ENCODE assay signal across 17 mouse cellular contexts in the genomic region with DNA sequence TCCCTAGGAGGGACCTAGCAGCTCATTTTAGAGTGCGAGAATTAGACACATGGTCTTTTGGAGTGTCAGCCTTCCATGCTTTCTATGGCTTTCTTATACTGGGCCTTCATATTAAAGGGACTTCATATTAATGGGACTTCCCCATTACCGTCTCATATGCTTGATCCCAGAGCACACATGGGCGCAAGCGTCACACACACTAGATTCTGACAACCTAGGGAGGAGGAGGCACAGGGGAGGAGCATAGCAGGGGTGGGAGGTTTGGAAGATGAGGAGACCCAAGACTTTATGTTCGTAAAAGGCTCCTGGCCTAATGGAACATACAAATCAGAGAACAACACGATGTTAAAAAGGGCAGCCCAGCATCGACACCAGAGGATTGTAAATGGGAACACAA. TPM values are rescaled to one million over a fixed set of nuclear protein-coding genes. Genes with fewer than 3 reads are reported as not detected.
DNase-seq lines count a peak whose midpoint lies in the region; ATAC-seq lines count a peak whose summit lies in the region.
"Had no signal": no experiment of that assay in that cellular context is flagged by ENCODE, and none has a peak within 500 bp of the region (broad histone marks: within the 10 kb centered on the region; RNA-seq: fewer than 3 reads in every experiment).

No protein-coding gene starts in this region.

- H3K9me3 ChIP-seq in embryonic facial prominence, embryonic 15.5 days (replicated peaks) = no peaks in the 10 kb centered on the region
- H3K9me3 ChIP-seq in hindbrain, embryonic 14.5 days (ENCODE audit: control insufficient read depth, low read length) = no peaks in the 10 kb centered on the region
- no peaks in the 10 kb centered on the region for H3K9me3 ChIP-seq in midbrain, embryonic 15.5 days
- no peaks in the 10 kb centered on the region for H3K9me3 ChIP-seq in liver, embryonic 11.5 days (ENCODE audit: control insufficient read depth, low read length)
- H3K9me3 ChIP-seq: embryonic facial prominence, embryonic 13.5 days; lung, embryonic 15.5 days had no signal

- H3K27me3 ChIP-seq in embryonic facial prominence, embryonic 15.5 days = no peaks in the 10 kb centered on the region
- no peaks in the 10 kb centered on the region for H3K27me3 ChIP-seq in hindbrain, embryonic 14.5 days (ENCODE audit: control insufficient read depth, insufficient read depth, low read length)
- H3K27me3 ChIP-seq in midbrain, embryonic 15.5 days (replicated peaks) = no peaks in the 10 kb centered on the region
- no peaks in the 10 kb centered on the region for H3K27me3 ChIP-seq in liver, embryonic 11.5 days (replicated peaks; ENCODE audit: control insufficient read depth, insufficient read depth, low read length)
- H3K27me3 ChIP-seq: embryonic facial prominence, embryonic 13.5 days; lung, embryonic 15.5 days had no signal

- no peaks in the 10 kb centered on the region; the same call in 1 of the 2 replicates for H3K36me3 ChIP-seq in embryonic facial prominence, embryonic 15.5 days
- H3K36me3 ChIP-seq in hindbrain, embryonic 14.5 days (replicated peaks; ENCODE audit: control insufficient read depth, insufficient read depth) = no peaks in the 10 kb centered on the region
- no peaks in the 10 kb centered on the region for H3K36me3 ChIP-seq in midbrain, embryonic 15.5 days (replicated peaks)
- H3K36me3 ChIP-seq in liver, embryonic 11.5 days (ENCODE audit: control insufficient read depth, insufficient read depth, low read length) = no peaks in the 10 kb centered on the region
- H3K36me3 ChIP-seq: embryonic facial prominence, embryonic 13.5 days; lung, embryonic 15.5 days had no signal

- H3K4me3 ChIP-seq in embryonic facial prominence, embryonic 15.5 days (replicated peaks) = no peak overlapping the region
- no peak overlapping the region for H3K4me3 ChIP-seq in hindbrain, embryonic 14.5 days (replicated peaks; ENCODE audit: low read length)
- H3K4me3 ChIP-seq in midbrain, embryonic 15.5 days = no peak overlapping the region
- H3K4me3 ChIP-seq in liver, embryonic 11.5 days (ENCODE audit: low read depth, low read length) = no peak overlapping the region
- H3K4me3 ChIP-seq: embryonic facial prominence, embryonic 13.5 days; heart, adult 2 months; lung, embryonic 15.5 days had no signal

- H3K27ac ChIP-seq in embryonic facial prominence, embryonic 15.5 days (replicated peaks) = no peak overlapping the region
- 0 out of 2 replicates have a peak overlapping the region, but pooled peaks have one; percentile 11 for H3K27ac ChIP-seq in hindbrain, embryonic 14.5 days
- H3K27ac ChIP-seq in midbrain, embryonic 15.5 days = peak overlapping the region; percentile 66
- no peak overlapping the region for H3K27ac ChIP-seq in liver, embryonic 11.5 days (ENCODE audit: low read depth, low read length)
- H3K27ac ChIP-seq: embryonic facial prominence, embryonic 13.5 days; heart, adult 2 months; lung, embryonic 15.5 days had no signal

- H3K4me2 ChIP-seq in embryonic facial prominence, embryonic 15.5 days (replicated peaks) = no peak overlapping the region
- H3K4me2 ChIP-seq in hindbrain, embryonic 14.5 days (replicated peaks) = no peak overlapping the region
- no peak overlapping the region for H3K4me2 ChIP-seq in midbrain, embryonic 15.5 days
- no peak overlapping the region for H3K4me2 ChIP-seq in liver, embryonic 11.5 days
- H3K4me2 ChIP-seq: embryonic facial prominence, embryonic 13.5 days; lung, embryonic 15.5 days had no signal

- DNase-seq in heart, adult 11 months = peak; percentile 86
- no peak for DNase-seq in heart, postnatal 10 days
- DNase-seq in hindbrain, embryonic 14.5 days (ENCODE audit: low spot score) = no peak
- DNase-seq in liver, embryonic 11.5 days (ENCODE audit: low spot score) = no peak
- DNase-seq in left cerebral cortex, adult 18-20 months (ENCODE audit: low spot score in 2 of 2) = no peak
- DNase-seq in heart, adult 9 months (ENCODE audit: low spot score in 2 of 2) = no peak
- DNase-seq: adrenal gland, postnatal 14 days; heart, adult 2 months; kidney, postnatal 4 days; layer of hippocampus, postnatal 36 days; liver; thymus, adult 18-20 months had no signal

- 0 out of 2 replicates have a peak, but pooled peaks have one; percentile 11 for ATAC-seq in embryonic facial prominence, embryonic 15.5 days (ENCODE audit: insufficient number of reproducible peaks, low FRiP score, low TSS enrichment, low read depth)
- ATAC-seq in hindbrain, embryonic 14.5 days (ENCODE audit: low FRiP score) = 0 out of 2 replicates have a peak, but pooled peaks have one; percentile 5
- ATAC-seq in midbrain, embryonic 15.5 days (replicated peaks) = peak; percentile 32
- ATAC-seq in liver, embryonic 11.5 days (replicated peaks; ENCODE audit: low FRiP score) = no peak

- intact Hi-C loops in heart, postnatal 10 days (cut with DNase I) = no loop called here

- 77% methylated on average over 7 of the region's 7 CpGs for WGBS in embryonic facial prominence, embryonic 15.5 days
- 55% methylated on average over 7 of the region's 7 CpGs for WGBS in hindbrain, embryonic 14.5 days
- WGBS in midbrain, embryonic 15.5 days = 51% methylated on average over 7 of the region's 7 CpGs
- 67% methylated on average over 7 of the region's 7 CpGs for WGBS in liver, embryonic 11.5 days

- peaks cover 37% of the 10 kb centered on the region for H3K4me1 ChIP-seq in embryonic facial prominence, embryonic 15.5 days
- H3K4me1 ChIP-seq in hindbrain, embryonic 14.5 days (replicated peaks; ENCODE audit: control insufficient read depth, insufficient read depth, low read length) = peaks cover 18% of the 10 kb centered on the region
- peaks cover 20% of the 10 kb centered on the region for H3K4me1 ChIP-seq in midbrain, embryonic 15.5 days
- H3K4me1 ChIP-seq in liver, embryonic 11.5 days (replicated peaks; ENCODE audit: control insufficient read depth, insufficient read depth, low read length) = no peaks in the 10 kb centered on the region; the same call in 1 of the 2 replicates

- H3K9ac ChIP-seq in embryonic facial prominence, embryonic 15.5 days = no peak overlapping the region
- no peak overlapping the region for H3K9ac ChIP-seq in hindbrain, embryonic 14.5 days
- no peak overlapping the region for H3K9ac ChIP-seq in midbrain, embryonic 15.5 days
- H3K9ac ChIP-seq in liver, embryonic 11.5 days (ENCODE audit: low read depth, low read length) = no peak overlapping the region
- H3K9ac ChIP-seq: embryonic facial prominence, embryonic 13.5 days; lung, embryonic 15.5 days had no signal

RNA-seq across cellular contexts. Expression of gene Clmp, which starts 23.4 kb away (rescaled TPM):
- 1 to 10 TPM; 4.8 to 7.8 TPM for total RNA-seq in heart, postnatal 10 days (2021)
- 37.9 and 41.4 TPM in 2 replicates for polyA plus RNA-seq in embryonic facial prominence, embryonic 15.5 days (2015; fragmentation: Nextera tagmentation; extraction: Ambion mirVana)
- 56.6 and 62.9 TPM in 2 replicates for polyA plus RNA-seq in hindbrain, embryonic 14.5 days (2014; fragmentation: Nextera tagmentation; extraction: Ambion mirVana)
- polyA plus RNA-seq in midbrain, embryonic 15.5 days (2015; fragmentation: Nextera tagmentation; extraction: Ambion mirVana) = 49.0 and 57.0 TPM in 2 replicates
- 7.4 and 7.7 TPM in 2 replicates for polyA plus RNA-seq in liver, embryonic 11.5 days (2014; fragmentation: Nextera tagmentation; extraction: Ambion mirVana)
- total RNA-seq in left cerebral cortex, adult 18-20 months (2021) = 10 to 100 TPM; 28.1 to 30.0 TPM

RNA-seq across cellular contexts. Expression of gene Gm21915, which starts 38.7 kb away (rescaled TPM):
- not detected for total RNA-seq in heart, postnatal 10 days (2021)
- not detected in 2 replicates for polyA plus RNA-seq in embryonic facial prominence, embryonic 15.5 days (2015; fragmentation: Nextera tagmentation; extraction: Ambion mirVana)
- polyA plus RNA-seq in hindbrain, embryonic 14.5 days (2014; fragmentation: Nextera tagmentation; extraction: Ambion mirVana) = not detected in 2 replicates
- not detected in 2 replicates for polyA plus RNA-seq in midbrain, embryonic 15.5 days (2015; fragmentation: Nextera tagmentation; extraction: Ambion mirVana)
- polyA plus RNA-seq in liver, embryonic 11.5 days (2014; fragmentation: Nextera tagmentation; extraction: Ambion mirVana) = not detected in 2 replicates
- not detected for total RNA-seq in left cerebral cortex, adult 18-20 months (2021)
- total RNA-seq: adrenal gland, postnatal 14 days; heart, adult 2 months; hematopoietic stem cell, adult 5-6 weeks; layer of hippocampus, postnatal 36 days had no signal
- polyA plus RNA-seq: embryonic facial prominence, embryonic 13.5 days; heart, adult 2 months; lung, embryonic 15.5 days had no signal

Comparison
In these comparisons a context has a peak if more than half of its experiments do, and no peak if none do; other contexts are left out.
1. H3K27ac ChIP-seq: peak in hindbrain, embryonic 14.5 days (single experiment) and midbrain, embryonic 15.5 days (single experiment); none in embryonic facial prominence, embryonic 15.5 days (single experiment) and liver, embryonic 11.5 days (single experiment).